Mouse (Mus musculus) adrenal gland, postnatal 36 days (tissue): ENCODE results near the gene Trip10. TPM values are rescaled to one million over a fixed set of nuclear protein-coding genes. Genes with fewer than 3 reads are reported as not detected.

Experiments used
- DNase-seq, 2 experiments: peaks; one replicate each; pipeline ENCODE4 v3.0.0; 2021; ENCODE audit warnings: mixed read lengths in 1 of 2
- total RNA-seq, 2 experiments: library from RNA; stranded (reverse); gene quantifications; 2 replicates each; pipeline ENCODE4 v1.2.3; 2021

Gene Trip10
- total RNA-seq, 2 experiments from 2014 or later, result 50.1 to 52.0 TPM

DNA sequence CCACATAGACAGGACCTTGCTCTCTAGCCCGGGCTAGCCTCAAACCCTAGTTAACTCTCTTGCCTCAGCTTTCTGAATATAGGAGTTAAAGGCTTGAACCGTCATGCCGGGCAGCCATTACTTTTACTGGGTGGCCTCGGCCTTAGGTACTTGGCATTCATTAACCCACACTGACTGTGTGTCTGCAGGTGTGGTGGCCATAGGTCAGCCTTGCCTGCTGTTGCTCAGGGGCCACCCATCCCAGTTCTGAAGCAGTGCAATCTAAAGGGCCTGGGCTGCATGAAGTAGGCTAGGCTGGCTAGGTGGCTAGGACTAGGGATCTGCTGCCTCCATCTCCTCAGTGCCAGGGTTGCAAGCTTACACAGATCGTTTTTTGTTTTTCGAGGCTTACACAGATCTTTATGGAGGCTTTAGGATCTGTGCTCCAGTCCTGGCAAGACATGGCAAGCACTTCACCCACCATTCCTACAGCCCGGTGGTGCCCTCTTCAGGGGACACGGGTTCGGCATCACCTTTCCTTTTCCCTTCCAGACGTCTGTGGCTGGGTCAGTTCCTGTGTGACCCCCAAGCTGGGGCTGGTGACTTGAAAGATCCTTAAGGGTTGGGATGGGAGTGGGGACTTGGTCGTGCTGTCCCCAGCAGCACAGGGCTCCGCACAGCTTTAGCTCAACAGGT lies 14.9 kb upstream of the Trip10 start:
- no peak for DNase-seq

DNA sequence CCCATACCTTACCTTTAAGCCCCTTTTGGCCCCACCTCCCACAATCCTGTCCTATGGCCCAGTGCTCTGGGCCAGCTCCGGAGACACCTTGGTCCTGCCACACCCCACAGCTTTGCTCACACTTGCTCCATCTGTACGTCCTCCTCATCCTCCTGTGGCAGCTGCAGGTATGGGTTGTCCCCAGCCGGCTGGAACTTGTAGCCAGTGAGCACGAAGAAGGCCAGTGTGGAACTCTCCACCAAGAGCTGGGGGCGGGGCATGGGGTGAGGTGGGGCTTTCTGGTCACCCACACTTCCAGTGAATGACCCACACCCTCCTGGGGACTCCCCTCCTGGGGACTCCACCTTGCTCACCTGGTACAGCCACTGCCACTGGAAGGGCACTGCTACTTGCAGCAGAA lies 13.5 kb upstream of the Trip10 start:
- no peak for DNase-seq

DNA sequence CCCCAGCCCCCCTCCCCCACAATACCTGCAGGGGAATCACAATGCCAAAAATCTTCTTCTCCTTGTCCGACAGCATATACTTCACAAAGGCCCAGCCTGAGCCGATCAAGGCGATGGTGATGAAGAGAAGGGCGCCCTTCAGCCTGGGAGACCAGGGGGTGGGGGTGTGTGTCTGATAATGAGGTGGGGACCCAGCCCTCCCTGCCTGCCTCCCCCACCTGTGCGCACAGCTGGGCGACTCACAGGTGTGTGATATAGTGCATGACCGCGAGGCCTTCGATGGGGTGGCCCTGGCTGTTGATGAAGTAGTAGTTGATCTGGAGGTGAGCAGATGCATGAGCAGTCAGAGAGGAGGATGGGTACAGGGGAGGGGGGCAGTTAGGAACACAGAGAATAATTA lies 12.1 kb upstream of the Trip10 start:
- DNase-seq, result no peak

DNA sequence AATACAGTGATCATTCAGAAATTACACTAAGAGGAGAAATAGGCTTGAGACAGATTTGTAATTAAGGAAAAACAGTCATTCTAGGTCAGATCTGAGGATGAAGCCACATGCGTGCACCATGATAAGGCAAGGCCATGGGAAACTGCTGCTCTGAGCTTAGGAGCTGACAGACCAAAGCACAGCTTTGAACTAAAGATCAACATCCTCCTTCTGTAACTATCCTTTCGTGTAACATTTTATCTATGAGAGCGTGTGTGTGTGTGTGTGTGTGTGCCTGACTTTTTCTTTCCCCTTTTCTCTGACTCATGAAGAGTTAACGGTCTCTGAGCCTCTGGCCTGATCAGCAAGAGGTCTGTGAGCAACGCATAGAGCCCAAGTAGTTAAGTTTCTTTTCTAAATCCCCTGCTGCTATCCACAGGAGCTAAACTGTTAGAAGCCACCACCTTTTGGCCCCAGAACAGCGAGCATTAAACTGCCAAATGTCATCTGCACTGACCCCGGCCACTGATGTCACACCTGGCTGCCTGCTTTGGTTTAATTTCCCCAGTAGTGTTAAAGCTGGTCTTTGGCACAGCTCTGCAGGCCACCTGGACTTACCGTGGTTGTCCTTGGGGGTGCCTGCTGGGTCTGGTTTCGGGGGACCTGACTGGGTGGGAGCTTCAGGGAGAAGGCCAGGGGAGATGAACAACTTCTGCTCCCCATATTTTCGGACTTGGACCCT lies 5.4 kb upstream of the Trip10 start:
- no peak for DNase-seq

DNA sequence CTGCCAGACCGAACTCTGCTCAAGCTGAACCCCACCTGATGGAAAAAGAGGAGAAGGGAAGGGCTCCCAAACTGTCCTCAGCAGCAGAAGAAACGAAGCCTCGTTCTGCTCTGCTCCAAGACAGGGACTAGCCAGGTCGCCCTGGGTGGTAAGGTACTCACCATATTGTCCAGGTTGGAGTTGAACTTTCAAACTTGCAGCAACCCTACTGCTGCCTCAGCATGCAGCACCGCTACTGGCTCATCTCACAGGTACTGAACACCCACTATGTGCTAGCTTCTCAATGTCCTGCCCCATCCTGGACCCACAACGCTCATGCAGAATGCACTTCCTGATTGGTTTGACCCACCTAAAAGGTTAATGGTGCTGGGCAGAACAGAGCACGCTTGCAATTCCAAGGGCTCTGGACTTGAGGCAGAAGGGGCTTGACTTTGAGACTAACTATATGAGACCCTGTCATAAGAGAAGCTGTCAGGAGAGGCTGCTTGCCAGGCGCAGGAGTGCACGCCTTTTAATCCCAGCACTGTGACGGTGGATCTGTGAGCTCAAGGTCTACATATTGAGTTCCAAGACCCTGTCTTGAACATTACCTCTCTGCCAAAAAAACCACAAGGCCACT lies 3.8 kb upstream of the Trip10 start:
- DNase-seq, result no peak

DNA sequence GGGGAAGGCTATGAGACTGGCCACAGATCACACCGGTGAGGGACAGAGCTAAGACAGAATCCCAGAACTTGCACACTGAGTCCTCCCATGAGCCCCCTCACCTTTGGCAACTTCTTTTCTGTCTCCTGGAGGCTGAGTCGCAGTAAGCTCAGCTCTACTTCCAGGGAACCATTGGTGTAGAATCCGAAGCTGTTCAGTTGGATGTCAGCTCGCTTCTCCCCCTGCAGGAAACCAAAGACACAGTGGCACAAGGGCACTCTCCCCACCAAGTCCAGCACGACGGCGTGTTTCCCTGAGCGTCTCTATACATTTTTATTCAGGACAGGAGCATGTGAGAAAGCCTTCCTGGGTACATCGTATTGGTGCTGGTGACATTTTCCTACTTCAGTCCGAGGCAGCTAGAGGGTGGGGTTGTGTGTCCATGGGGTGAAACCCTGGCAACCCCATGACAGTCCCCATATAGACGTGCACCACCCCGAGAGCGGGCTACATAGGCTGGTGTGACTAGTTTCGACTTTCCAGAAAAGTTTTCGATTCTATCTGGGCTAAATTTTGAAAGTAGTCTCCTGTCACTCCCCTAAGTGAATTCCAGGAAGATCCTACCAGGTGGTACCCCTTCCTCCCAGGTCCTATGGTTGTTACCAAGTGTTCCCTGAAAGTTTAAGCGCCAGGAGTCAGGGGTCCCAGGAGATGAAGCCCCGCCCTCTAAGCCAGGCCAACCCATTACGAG lies 2.4 kb upstream of the Trip10 start:
- no peak for DNase-seq

DNA sequence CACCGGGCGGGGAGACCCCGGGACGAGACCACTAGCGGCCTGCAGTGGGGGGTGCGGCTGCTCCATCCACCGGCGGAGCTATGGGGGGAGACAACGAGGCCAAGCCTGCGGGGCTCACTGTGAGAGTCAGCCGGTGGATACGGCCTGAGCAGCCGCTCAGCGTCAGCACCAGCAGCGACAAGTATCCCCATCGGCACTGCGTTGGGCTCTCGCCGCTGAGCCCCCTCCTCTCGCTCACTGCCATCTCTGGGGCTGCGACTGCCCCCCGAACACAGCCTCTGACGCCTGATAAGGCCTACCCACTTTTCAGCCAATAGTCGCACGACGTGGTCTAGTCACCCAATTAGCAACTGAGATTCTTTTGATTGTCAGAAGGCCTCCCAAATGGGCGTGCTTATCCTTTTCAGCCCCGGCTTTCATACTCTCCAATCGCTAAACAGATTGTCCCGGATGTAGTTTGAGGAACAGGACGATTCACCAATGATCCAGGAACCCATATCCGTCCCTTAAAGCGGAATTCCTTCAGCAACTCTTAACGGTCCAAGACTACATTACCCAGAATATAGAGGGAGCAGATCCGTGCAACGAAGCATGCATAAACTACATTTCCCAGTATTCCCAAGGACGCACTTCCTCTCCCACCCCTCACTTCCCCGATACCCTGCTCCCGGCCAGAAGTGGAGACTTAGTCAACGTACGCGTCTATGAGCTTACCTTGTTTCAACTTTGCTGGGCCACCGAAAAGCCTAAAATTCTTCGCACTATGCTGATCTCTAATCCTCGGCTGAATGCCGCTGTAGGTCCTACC lies 1.7 kb upstream of the Trip10 start:
- DNase-seq, result peak; percentile 89 to 91

DNA sequence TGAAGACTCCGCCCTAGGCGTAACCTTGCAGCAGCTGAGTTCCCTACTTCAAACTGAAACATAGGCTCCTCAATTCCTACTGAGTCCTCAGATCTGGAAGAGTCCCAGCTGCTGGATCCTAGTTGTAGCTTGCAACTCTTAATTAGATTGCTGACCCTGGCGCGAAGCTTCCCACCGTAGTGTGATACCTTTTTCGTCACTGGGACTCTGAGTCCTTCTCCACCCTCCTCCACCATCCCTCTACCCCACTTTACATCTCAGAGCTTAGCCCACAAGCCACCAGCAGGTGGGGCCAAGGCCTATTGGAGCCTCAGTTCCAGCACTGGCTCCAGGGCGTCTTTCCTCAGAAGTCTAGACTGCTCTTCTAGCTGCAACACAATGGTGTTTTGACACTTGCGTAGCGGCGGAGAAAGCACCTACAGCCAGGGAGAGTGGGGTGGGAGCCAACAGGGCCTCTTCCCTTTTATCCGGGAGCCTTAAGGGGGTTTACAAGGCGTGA lies 1.0 kb upstream of the Trip10 start, which contains the start of gene Gpr108:
Gene Gpr108 (minus strand): TSS at position 246 of the 499 bp plus-strand sequence.
- peak; percentile 86 to 90 for DNase-seq

DNA sequence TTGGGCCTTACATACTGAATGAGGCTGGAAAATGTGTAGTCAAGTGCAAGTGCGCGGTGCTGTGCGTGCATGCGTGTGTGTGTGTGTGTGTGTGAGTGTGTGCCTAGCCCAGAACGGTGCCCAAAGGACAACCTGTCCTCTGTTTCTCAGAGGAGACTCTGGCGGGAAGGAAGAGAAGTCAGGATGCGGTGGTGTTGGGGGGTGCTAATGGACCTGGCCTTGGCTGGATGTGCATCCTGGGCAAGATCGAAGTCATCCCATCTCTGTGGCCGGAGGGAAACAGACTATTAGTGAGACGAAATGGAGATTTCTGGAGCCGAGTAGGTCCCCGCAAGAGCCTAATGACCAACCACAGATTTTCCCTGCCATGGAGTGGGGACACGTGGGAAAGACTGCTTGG lies 484 bp upstream of the Trip10 start:
- DNase-seq, result no peak

DNA sequence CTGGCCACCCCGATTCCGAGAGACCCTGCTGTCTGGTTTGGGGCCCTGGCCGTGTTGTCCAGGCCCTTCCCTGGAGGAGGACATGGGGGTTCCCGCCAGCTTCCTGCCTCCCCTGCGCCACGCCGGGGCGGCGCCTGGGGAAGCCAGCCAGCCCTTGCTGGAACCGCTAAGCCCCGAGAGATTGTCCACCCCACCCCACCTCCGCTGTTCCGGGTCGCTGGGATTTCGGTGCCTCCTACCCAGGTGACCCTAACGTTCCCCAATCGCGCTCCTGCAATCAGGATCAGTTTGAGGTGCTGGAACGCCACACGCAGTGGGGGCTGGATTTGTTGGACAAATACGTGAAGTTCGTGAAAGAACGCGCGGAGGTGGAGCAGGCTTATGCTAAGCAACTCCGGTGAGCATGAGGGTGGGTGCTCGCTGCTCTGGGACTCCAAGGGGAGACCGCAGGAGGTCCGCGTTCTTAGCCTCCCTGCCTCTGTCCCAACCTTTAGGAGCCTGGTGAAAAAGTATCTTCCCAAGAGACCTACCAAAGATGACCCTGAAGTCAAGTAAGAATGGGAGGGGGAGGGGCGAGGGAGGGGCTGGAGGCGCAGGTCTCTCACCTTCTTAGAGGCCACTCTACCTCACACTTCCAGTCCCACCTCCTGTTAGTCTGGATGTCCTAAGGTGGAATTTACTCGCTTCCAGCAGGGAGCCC lies 1.4 kb downstream of the Trip10 start:
- peak; percentile 57 to 68 for DNase-seq

DNA sequence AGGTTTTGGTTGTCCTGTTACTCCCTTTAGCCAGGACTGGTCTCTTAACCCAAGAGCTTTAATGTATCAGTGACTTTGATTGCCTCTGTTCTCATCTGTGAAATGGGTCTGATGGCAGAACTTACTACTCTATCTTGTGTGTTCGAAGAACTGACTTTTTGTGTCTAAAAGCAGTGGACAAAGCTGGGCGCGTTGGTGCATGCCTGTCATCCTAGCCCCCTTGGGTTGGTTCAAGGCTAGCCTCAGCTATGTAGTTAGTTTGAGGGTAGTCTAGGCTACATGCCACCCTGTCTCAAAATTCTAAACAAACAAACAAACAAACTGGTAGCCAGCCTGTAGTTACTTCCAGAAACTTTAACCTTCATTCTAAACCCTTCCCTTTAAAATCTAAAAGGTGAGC lies 2.2 kb downstream of the Trip10 start:
- DNase-seq, result no peak

DNA sequence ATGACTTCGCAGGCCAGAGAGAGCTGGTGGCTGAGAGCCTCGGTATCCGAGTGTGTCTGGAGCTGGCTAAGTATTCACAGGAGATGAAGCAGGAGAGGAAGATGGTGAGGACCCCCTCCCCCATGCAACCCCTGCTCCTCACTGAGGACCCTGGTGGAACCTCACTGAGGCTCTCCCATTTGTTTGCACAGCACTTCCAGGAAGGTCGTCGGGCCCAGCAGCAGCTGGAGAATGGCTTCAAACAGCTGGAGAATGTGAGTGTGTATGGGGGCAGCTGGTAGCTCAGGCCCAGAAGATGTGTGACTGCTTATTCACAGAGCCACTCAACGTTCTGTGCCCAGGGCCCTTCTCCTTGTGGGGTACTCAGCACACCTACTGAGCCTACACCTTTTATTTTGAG lies 4.1 kb downstream of the Trip10 start:
- no peak for DNase-seq

DNA sequence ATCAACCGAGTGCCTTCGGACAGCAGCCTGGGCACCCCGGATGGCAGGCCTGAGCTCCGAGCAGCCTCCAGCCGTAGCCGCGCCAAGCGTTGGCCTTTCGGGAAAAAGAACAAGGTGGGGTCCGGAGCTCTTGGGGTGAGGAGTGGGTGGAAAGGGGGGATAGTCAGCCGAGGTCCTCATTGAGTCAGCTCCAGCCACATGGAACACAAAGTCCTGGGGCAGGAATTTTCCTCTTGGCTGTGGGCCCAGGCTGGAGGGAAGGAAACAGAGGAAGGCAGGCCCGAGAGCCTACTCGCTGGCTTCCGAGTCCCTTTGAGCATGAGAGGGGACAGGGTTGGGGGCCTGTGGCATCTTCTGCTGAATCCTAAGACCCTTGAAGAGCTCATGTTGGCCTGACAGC lies 6.1 kb downstream of the Trip10 start:
- no peak for DNase-seq

DNA sequence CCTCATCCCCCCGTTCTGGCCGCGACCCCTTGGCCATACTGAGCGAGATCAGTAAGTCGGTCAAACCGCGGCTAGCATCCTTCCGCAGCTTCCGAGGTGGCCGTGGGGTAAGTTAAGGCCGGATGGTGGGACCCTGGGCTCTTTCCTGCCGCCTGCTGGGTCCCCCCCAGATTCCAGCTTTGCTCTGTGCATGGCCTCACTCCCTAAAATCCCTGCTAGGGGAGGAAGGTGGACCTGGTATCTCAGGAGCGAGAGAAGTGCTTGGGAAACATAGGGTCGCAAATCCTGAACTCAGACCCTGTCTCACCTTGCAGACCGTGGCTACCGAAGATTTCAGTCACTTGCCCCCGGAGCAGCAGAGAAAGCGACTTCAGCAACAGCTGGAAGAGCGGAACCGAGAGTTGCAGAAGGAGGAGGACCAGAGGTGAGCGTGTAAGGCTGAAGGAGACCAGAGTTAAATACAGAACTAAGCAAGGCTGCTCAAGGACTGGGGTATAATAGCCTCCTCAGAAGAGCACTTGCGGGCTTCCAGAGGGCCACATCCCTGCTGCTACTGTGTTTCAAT lies 7.7 kb downstream of the Trip10 start:
- DNase-seq, result no peak

DNA sequence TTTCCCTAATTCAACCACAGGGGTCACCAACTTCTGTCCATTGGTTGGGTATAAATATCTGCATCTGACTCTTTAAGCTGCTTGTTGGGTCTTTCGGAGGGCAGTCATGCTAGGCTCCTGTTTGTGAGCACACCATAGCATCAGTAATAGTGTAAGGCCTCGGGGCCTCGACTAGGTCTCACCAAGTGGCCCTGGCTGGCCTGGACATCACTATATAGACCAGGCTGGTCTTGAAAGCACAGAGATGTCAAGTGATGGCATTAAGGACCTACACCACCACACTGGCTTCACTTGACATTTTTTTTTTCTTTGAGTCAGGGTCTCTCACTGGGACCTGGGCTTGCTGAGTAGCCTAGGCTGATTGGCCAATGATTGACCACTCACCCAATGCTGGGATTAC lies 8.9 kb downstream of the Trip10 start:
- no peak for DNase-seq

DNA sequence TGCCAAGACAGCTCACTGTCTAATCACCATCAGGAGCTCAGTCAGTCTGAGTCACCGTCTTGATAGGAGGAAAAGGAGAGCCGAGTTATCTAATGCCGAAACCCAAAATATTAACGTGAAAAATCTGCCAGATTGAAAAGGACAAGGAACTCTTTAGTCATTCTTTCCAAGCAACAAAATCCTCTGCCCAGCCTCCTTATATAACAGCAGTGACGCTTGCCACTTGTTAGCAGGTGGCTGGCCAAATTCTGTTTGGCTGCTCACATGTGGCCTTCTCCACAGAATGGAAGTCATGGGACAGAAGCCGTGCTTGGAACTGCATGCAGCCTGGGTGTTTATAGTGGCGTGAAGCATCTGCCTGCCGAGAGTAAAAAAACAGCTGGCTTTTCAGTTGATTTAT lies 10.5 kb downstream of the Trip10 start:
- DNase-seq, result peak in 1 of 2 experiments; percentile 29

DNA sequence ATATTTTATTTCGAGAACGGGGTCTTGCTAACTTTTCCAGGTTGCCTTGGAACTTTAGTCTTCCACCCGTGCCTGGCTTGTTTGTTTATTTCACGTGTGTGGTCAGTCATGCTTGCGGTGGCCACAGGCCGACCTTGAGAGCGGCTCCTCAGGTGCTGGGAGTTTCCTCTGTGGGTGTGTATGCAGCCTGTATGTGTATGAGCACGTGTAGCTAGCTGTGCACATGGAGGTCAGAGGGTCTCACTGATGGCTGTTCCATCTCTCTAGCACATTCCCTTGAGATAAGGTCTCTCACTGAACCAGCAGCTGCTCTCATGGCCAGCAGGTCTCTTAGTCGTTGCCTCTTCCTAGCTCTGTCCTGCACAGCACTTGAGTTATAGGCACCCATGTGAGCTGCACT lies 11.1 kb downstream of the Trip10 start:
- no peak for DNase-seq

DNA sequence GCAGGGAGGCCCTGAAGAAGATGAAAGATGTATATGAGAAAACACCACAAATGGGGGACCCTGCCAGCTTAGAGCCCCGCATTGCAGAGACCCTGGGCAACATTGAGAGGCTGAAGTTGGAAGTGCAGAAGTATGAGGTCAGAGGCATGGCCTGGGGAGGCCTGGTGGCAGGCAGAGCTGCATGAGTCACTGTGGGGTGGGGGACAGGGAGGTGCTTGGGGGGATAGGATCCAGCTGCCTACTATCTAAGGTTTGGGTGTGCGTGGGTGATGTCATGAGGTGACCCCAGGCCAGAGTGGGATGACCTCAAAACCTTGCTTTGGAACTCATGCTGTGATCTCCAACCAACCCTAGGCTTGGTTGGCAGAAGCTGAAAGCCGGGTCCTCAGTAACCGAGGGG lies 12.0 kb downstream of the Trip10 start:
- peak in 1 of 2 experiments; percentile 35 for DNase-seq

DNA sequence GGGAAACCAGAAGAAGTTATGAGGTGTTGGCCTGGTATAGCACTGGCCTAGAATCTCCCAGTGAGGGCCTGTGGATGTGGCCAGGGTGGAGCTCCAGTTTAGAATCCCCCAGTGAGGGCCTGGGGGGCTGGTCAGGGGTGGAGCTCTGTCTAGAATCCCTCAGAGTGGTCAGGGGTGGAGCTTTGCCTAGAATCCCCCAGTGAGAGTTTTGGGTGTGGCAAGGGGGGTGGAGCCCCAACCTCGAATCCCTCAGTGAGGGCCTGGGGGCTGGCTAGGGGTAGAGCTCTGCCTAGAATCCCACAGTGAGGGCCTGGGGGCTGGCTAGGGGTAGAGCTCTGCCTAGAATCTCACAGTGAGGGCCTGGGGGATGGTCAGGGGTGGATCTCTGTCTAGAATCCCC lies 12.5 kb downstream of the Trip10 start:
- DNase-seq, result no peak

DNA sequence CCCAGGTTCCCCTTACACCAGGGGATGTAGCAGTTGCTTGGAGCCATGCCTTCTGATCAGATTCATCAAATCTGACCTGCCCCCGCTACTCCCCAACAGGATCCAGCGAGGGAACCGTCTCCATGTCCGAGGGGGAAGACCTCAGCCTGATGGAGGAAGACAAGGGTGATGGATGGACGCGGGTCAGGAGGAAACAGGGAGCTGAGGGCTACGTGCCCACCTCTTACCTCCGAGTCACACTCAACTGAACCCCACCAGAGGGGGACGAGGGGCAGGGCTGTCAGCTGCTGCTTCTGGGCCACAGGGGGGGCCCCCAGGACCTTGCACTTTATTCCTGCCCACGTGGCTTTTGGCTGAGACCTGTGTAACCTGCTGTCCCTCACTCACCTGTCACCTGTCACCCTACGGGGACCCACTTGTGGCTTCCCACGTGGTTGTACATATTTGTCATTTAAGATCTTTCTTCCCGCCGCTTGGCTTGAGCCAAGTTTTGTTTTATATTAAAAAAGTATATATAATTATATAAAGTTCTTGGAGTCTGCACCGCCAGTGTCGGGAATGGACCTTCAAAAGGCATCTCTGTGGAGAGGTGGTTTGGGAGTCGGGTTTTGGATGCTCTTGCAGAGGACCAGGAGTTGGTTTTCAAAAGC lies 13.8 kb downstream of the Trip10 start:
- no peak for DNase-seq
